Mouse (Mus musculus): Measurements from ENCODE around the gene Bag1. TPM values are rescaled to one million over a fixed set of nuclear protein-coding genes. Genes with fewer than 3 reads are reported as not detected.

Bag1 gene
- total RNA-seq, 2 experiments from 2014 or later = 164 to 181 TPM

GRCm38 (mm10) chr4:40900612-40901011, 47.5 kb downstream of the Bag1 start:
- no peak for TF ChIP-seq CTCF (IDR thresholded peaks at IDR 0.05)
- no peak overlapping the region for H3K27ac ChIP-seq
- intact Hi-C loops (cut with DNase I) = no loop called here
- DNase-seq (ENCODE audit: extremely low spot score in 1 of 2, low spot score in 2 of 2) = no peak
- no peak overlapping the region for H3K4me3 ChIP-seq

- no peak for TF ChIP-seq CTCF (IDR thresholded peaks at IDR 0.05)
- no peak for DNase-seq (ENCODE audit: extremely low spot score in 1 of 2, low spot score in 2 of 2)
- no peak overlapping the region for H3K27ac ChIP-seq
- intact Hi-C loops (cut with DNase I) = no loop called here
- no peak overlapping the region for H3K4me3 ChIP-seq
These were observed 48.0 kb downstream of the Bag1 start for GRCm38 (mm10) chr4:40900071-40900470.

GRCm38 (mm10) chr4:40899264-40899663, 48.8 kb downstream of the Bag1 start:
- Histone ChIP-seq H3K4me3 (no peak overlapping the region), H3K27ac (no peak overlapping the region)
- intact Hi-C loops (cut with DNase I) = no loop called here
- TF ChIP-seq CTCF (IDR thresholded peaks at IDR 0.05) = no peak
- DNase-seq (ENCODE audit: extremely low spot score in 1 of 2, low spot score in 2 of 2) = no peak

GRCm38 (mm10) chr4:40898476-40899044, 49.5 kb downstream of the Bag1 start:
- Histone ChIP-seq H3K27ac (no peak overlapping the region), H3K4me3 (no peak overlapping the region)
- intact Hi-C loops (cut with DNase I) = no loop called here
- TF ChIP-seq CTCF (IDR thresholded peaks at IDR 0.05) = no peak
- no peak for DNase-seq (ENCODE audit: extremely low spot score in 1 of 2, low spot score in 2 of 2)

GRCm38 (mm10) chr4:40895646-40896045, 52.4 kb downstream of the Bag1 start:
- TF ChIP-seq CTCF (IDR thresholded peaks at IDR 0.05) = no peak
- H3K27ac ChIP-seq = no peak overlapping the region
- intact Hi-C loops (cut with DNase I) = no loop called here
- DNase-seq (ENCODE audit: extremely low spot score in 1 of 2, low spot score in 2 of 2) = no peak
- no peak overlapping the region for H3K4me3 ChIP-seq

GRCm38 (mm10) chr4:40895118-40895517, 53.0 kb downstream of the Bag1 start:
- intact Hi-C loops (cut with DNase I) = no loop called here
- H3K4me3 ChIP-seq = no peak overlapping the region
- no peak overlapping the region for H3K27ac ChIP-seq
- TF ChIP-seq CTCF (IDR thresholded peaks at IDR 0.05) = no peak
- no peak for DNase-seq (ENCODE audit: extremely low spot score in 1 of 2, low spot score in 2 of 2)

- intact Hi-C loops (cut with DNase I) = no loop called here
- Histone ChIP-seq H3K4me3 (no peak overlapping the region), H3K27ac (no peak overlapping the region)
- TF ChIP-seq CTCF (IDR thresholded peaks at IDR 0.05) = no peak
- no peak for DNase-seq (ENCODE audit: extremely low spot score in 1 of 2, low spot score in 2 of 2)
These were observed 56.9 kb downstream of the Bag1 start for GRCm38 (mm10) chr4:40891206-40891605.

GRCm38 (mm10) chr4:40889983-40890382, 58.1 kb downstream of the Bag1 start:
- intact Hi-C loops (cut with DNase I) = no loop called here
- DNase-seq (ENCODE audit: extremely low spot score in 1 of 2, low spot score in 2 of 2) = no peak
- Histone ChIP-seq H3K27ac (no peak overlapping the region), H3K4me3 (no peak overlapping the region)
- TF ChIP-seq CTCF (IDR thresholded peaks at IDR 0.05) = no peak

GRCm38 (mm10) chr4:40889252-40889651, 58.8 kb downstream of the Bag1 start:
- DNase-seq (ENCODE audit: extremely low spot score in 1 of 2, low spot score in 2 of 2) = no peak
- H3K4me3 ChIP-seq = no peak overlapping the region
- H3K27ac ChIP-seq = no peak overlapping the region
- intact Hi-C loops (cut with DNase I) = no loop called here
- TF ChIP-seq CTCF (IDR thresholded peaks at IDR 0.05) = no peak

GRCm38 (mm10) chr4:40888839-40889238, 59.3 kb downstream of the Bag1 start:
- DNase-seq (ENCODE audit: extremely low spot score in 1 of 2, low spot score in 2 of 2) = no peak
- intact Hi-C loops (cut with DNase I) = no loop called here
- TF ChIP-seq CTCF (IDR thresholded peaks at IDR 0.05) = no peak
- Histone ChIP-seq H3K4me3 (no peak overlapping the region), H3K27ac (no peak overlapping the region)

Small RNAs within 50 kb of the gene (microRNA-seq; reads per million reads assigned to microRNA genes)
- gene Mir3094 = 1.2 to 2.6 reads per million in 2 experiments

Other genes starting within 250 kb of the Bag1 start
- 10 to 100 TPM; 30.0 to 32.2 TPM for gene Aptx, start 245.1 kb downstream of the Bag1 start, total RNA-seq (2021)
- 100 to 1,000 TPM; 282 to 289 TPM for gene Dnaja1, start 226.1 kb downstream of the Bag1 start, total RNA-seq (2021)
- 10 to 100 TPM; 47.3 to 53.0 TPM for gene Smu1, start 190.4 kb downstream of the Bag1 start, total RNA-seq (2021)
- 1 to 10 TPM; 5.0 to 8.2 TPM for gene B4galt1, start 94.3 kb downstream of the Bag1 start, total RNA-seq (2021)
- gene Spink4, start 28.2 kb downstream of the Bag1 start, total RNA-seq (2021) = not detected
- gene Chmp5, start 113 bp upstream of the Bag1 start, total RNA-seq (2021) = 10 to 100 TPM; 79.0 to 79.7 TPM
- gene Nfx1, start 22.6 kb upstream of the Bag1 start, total RNA-seq (2021) = 10 to 100 TPM; 69.2 to 76.6 TPM
- not detected for gene Aqp7, start 99.8 kb upstream of the Bag1 start, total RNA-seq (2021)
- gene Aqp3, start 149.9 kb upstream of the Bag1 start, total RNA-seq (2021) = not detected
- 10 to 100 TPM; 91.4 to 97.4 TPM for gene Nol6, start 176.2 kb upstream of the Bag1 start, total RNA-seq (2021)
- 10 to 100 TPM; 78.8 to 80.9 TPM for gene Ube2r2, start 187.4 kb upstream of the Bag1 start, total RNA-seq (2021)